In genomic region chr3:65868931-65869330, GRCm38 (mm10) we compare ENCODE assay signal across 21 mouse cellular contexts.
A peak's percentile ranks its signal among the peaks of the same experiment; 100 is the strongest.
DNase-seq lines count a peak whose midpoint lies in the region; ATAC-seq lines count a peak whose summit lies in the region.
"Had no signal": no experiment of that assay in that cellular context is flagged by ENCODE, and none has a peak within 500 bp of the region (broad histone marks: within the 10 kb centered on the region; RNA-seq: fewer than 3 reads in every experiment).

No protein-coding gene starts in this region.

- H3K4me2 ChIP-seq in liver, embryonic 12.5 days: no peak overlapping the region
- no peak overlapping the region for H3K4me2 ChIP-seq in intestine, embryonic 16.5 days (ENCODE audit: low read depth, low read length)
- H3K4me2 ChIP-seq: forebrain, embryonic 13.5 days; liver, embryonic 11.5 days; midbrain, embryonic 15.5 days had no signal

- peaks cover 11% of the 10 kb centered on the region for H3K27me3 ChIP-seq in liver, embryonic 12.5 days (replicated peaks)
- no peaks in the 10 kb centered on the region for H3K27me3 ChIP-seq in intestine, embryonic 16.5 days (replicated peaks; ENCODE audit: control insufficient read depth, insufficient read depth, low read length)
- H3K27me3 ChIP-seq: midbrain, embryonic 15.5 days had no signal

- no peaks in the 10 kb centered on the region for H3K9me3 ChIP-seq in liver, embryonic 12.5 days (replicated peaks)
- H3K9me3 ChIP-seq in intestine, embryonic 16.5 days (ENCODE audit: control insufficient read depth, low read length): no peaks in the 10 kb centered on the region
- H3K9me3 ChIP-seq: forebrain, embryonic 13.5 days; midbrain, embryonic 15.5 days had no signal

- H3K4me1 ChIP-seq in liver, embryonic 12.5 days: 0 out of 2 replicates have a peak, but pooled peaks cover 6% of the 10 kb centered on the region
- peaks cover 7% of the 10 kb centered on the region for H3K4me1 ChIP-seq in intestine, embryonic 16.5 days (ENCODE audit: control insufficient read depth, insufficient read depth, low read length)

- DNase-seq in cerebellum, postnatal 36 days: peak; percentile 27 to 35
- no peak for DNase-seq in cerebellum, adult 8-10 months
- peak; percentile 60 for DNase-seq in layer of hippocampus, adult 11-12 months (ENCODE audit: low spot score)
- DNase-seq in layer of hippocampus, adult 9-10 months (ENCODE audit: low spot score): no peak
- DNase-seq in brain, adult 2 months (ENCODE audit: low read depth, low spot score): peak; percentile 82
- DNase-seq in layer of hippocampus, adult 9-11 months: peak; percentile 71
- DNase-seq: adrenal gland, postnatal 36 days; B cell, adult 2 months; kidney, adult 2 months; kidney, postnatal 10 days; lung, adult 2 months had no signal

- WGBS in liver, embryonic 12.5 days (ENCODE audit: insufficient replicate concordance): 75% methylated on average over 8 of the region's 8 CpGs
- 95% methylated on average over 8 of the region's 8 CpGs for WGBS in intestine, embryonic 16.5 days

- H3K36me3 ChIP-seq in liver, embryonic 12.5 days: no peaks in the 10 kb centered on the region
- H3K36me3 ChIP-seq in intestine, embryonic 16.5 days (ENCODE audit: control insufficient read depth, insufficient read depth, low read length): no peaks in the 10 kb centered on the region
- H3K36me3 ChIP-seq: hindbrain, embryonic 10.5 days; midbrain, embryonic 15.5 days had no signal

- no peak overlapping the region for H3K27ac ChIP-seq in liver, embryonic 12.5 days
- H3K27ac ChIP-seq in intestine, embryonic 16.5 days (ENCODE audit: low read length): no peak overlapping the region
- H3K27ac ChIP-seq: embryonic facial prominence, embryonic 10.5 days; forebrain, embryonic 13.5 days; hindbrain, embryonic 10.5 days; hindbrain, postnatal 0 days; midbrain, embryonic 15.5 days; stomach, postnatal 0 days had no signal

- no peak for ATAC-seq in liver, embryonic 12.5 days
- no peak for ATAC-seq in intestine, embryonic 16.5 days
- ATAC-seq: forebrain, embryonic 13.5 days; hindbrain, postnatal 0 days; midbrain, embryonic 15.5 days had no signal

- no peak overlapping the region for H3K4me3 ChIP-seq in liver, embryonic 12.5 days
- no peak overlapping the region for H3K4me3 ChIP-seq in intestine, embryonic 16.5 days (ENCODE audit: low read length)
- H3K4me3 ChIP-seq: embryonic facial prominence, embryonic 10.5 days; forebrain, embryonic 13.5 days; hindbrain, embryonic 10.5 days; midbrain, embryonic 15.5 days; myocyte had no signal

- H3K9ac ChIP-seq in liver, embryonic 12.5 days: no peak overlapping the region
- no peak overlapping the region for H3K9ac ChIP-seq in intestine, embryonic 16.5 days (ENCODE audit: low read depth, low read length)
- H3K9ac ChIP-seq: forebrain, embryonic 13.5 days; midbrain, embryonic 15.5 days had no signal

Comparison
In these comparisons a context has a peak if more than half of its experiments do, and no peak if none do; other contexts are left out.
1. DNase-seq: peak in cerebellum, postnatal 36 days (2 of 2), layer of hippocampus, adult 11-12 months (single experiment), brain, adult 2 months (single experiment) and layer of hippocampus, adult 9-11 months (single experiment); none in cerebellum, adult 8-10 months (single experiment) and layer of hippocampus, adult 9-10 months (single experiment).